21 mouse cellular contexts compared by ENCODE assay signal in genomic region chr14:101853207-101853606, GRCm38 (mm10).
DNase-seq lines count a peak whose midpoint lies in the region; ATAC-seq and TF ChIP-seq lines count a peak whose summit lies in the region.
"Had no signal": no experiment of that assay in that cellular context is flagged by ENCODE, and none has a peak within 500 bp of the region (broad histone marks: within the 10 kb centered on the region; RNA-seq: fewer than 3 reads in every experiment).

No protein-coding gene starts in this region.

- ATAC-seq in heart, postnatal 0 days (ENCODE audit: insufficient read depth, low read depth), result no peak
- ATAC-seq in intestine, postnatal 0 days, result peak; percentile 62
- ATAC-seq: activated CD4-positive, CD25-positive, alpha-beta regulatory T cell, adult 4 months; forebrain, embryonic 13.5 days; forebrain, embryonic 16.5 days; hindbrain, embryonic 16.5 days had no signal

- no peak for TF ChIP-seq CTCF in gastrocnemius, adult 2 months (IDR thresholded peaks at IDR 0.05)
- TF ChIP-seq CTCF in heart, postnatal 0 days (IDR thresholded peaks at IDR 0.05; ENCODE audit: low read depth), result no peak
- no peak for TF ChIP-seq CTCF in intestine, postnatal 0 days (IDR thresholded peaks at IDR 0.05; ENCODE audit: low read depth)

- intact Hi-C loops in gastrocnemius, adult 2 months (cut with DNase I), result no loop called here

- H3K4me1 ChIP-seq in heart, postnatal 0 days (ENCODE audit: control insufficient read depth, insufficient read depth), result peaks cover 28% of the 10 kb centered on the region
- peaks cover 3% of the 10 kb centered on the region; the same call in 1 of the 2 replicates for H3K4me1 ChIP-seq in intestine, postnatal 0 days (replicated peaks; ENCODE audit: control insufficient read depth, insufficient read depth, low read length)
- H3K4me1 ChIP-seq: forebrain, embryonic 13.5 days; hindbrain, embryonic 10.5 days; hindbrain, embryonic 13.5 days had no signal

- H3K27ac ChIP-seq in gastrocnemius, adult 2 months, result peak overlapping the region; percentile 80
- peak overlapping the region; percentile 73; the same call in 1 of the 2 replicates for H3K27ac ChIP-seq in heart, postnatal 0 days (ENCODE audit: low read depth)
- H3K27ac ChIP-seq in intestine, postnatal 0 days (ENCODE audit: low read depth, low read length), result no peak overlapping the region; the same call in 1 of the 2 replicates
- H3K27ac ChIP-seq: forebrain, embryonic 10.5 days; forebrain, embryonic 13.5 days; hindbrain, embryonic 10.5 days; hindbrain, embryonic 13.5 days had no signal

- H3K36me3 ChIP-seq in heart, postnatal 0 days (replicated peaks; ENCODE audit: control insufficient read depth, insufficient read depth, low read length), result peaks cover 7% of the 10 kb centered on the region; the same call in 1 of the 2 replicates
- H3K36me3 ChIP-seq in intestine, postnatal 0 days (ENCODE audit: control insufficient read depth, insufficient read depth), result no peaks in the 10 kb centered on the region
- H3K36me3 ChIP-seq: forebrain, embryonic 10.5 days; heart, embryonic 15.5 days; hindbrain, embryonic 10.5 days; hindbrain, embryonic 13.5 days had no signal

- H3K27me3 ChIP-seq in heart, postnatal 0 days (ENCODE audit: control insufficient read depth, insufficient read depth, low read length), result no peaks in the 10 kb centered on the region
- no peaks in the 10 kb centered on the region for H3K27me3 ChIP-seq in intestine, postnatal 0 days (replicated peaks; ENCODE audit: control insufficient read depth, insufficient read depth, low read length)
- H3K27me3 ChIP-seq: forebrain, embryonic 13.5 days; heart, embryonic 15.5 days; hindbrain, embryonic 13.5 days had no signal

- TF ChIP-seq EP300 in heart, postnatal 0 days (IDR thresholded peaks at IDR 0.05; ENCODE audit: low read depth), result no peak

- no peak for DNase-seq in gastrocnemius, adult 2 months
- DNase-seq in gastrocnemius, postnatal 10 days, result no peak
- no peak for DNase-seq in heart, postnatal 0 days (ENCODE audit: low spot score)
- DNase-seq in heart, postnatal 4 days, result no peak
- DNase-seq in natural killer cell, adult 2 months (ENCODE audit: low spot score in 2 of 2), result no peak
- DNase-seq: adrenal gland, adult 8-10 months; adrenal gland, postnatal 25 days; cerebellum, adult 18-20 months; cerebellum, adult 9-10 months; cerebellum, postnatal 14 days; heart, postnatal 14 days had no signal

- peak overlapping the region; percentile 35 for H3K4me3 ChIP-seq in gastrocnemius, adult 2 months
- H3K4me3 ChIP-seq in heart, postnatal 0 days (ENCODE audit: low read depth, low read length), result no peak overlapping the region
- H3K4me3 ChIP-seq in intestine, postnatal 0 days (ENCODE audit: low read depth, low read length), result no peak overlapping the region
- H3K4me3 ChIP-seq: forebrain, embryonic 10.5 days; forebrain, embryonic 13.5 days; heart, embryonic 15.5 days; hindbrain, embryonic 10.5 days; hindbrain, embryonic 13.5 days had no signal

- 0 out of 2 replicates have a peak, but pooled peaks cover 4% of the 10 kb centered on the region for H3K9me3 ChIP-seq in heart, postnatal 0 days (replicated peaks; ENCODE audit: control insufficient read depth, low read length)
- no peaks in the 10 kb centered on the region for H3K9me3 ChIP-seq in intestine, postnatal 0 days (ENCODE audit: control insufficient read depth)
- H3K9me3 ChIP-seq: forebrain, embryonic 10.5 days; forebrain, embryonic 13.5 days; heart, embryonic 15.5 days; hindbrain, embryonic 10.5 days; hindbrain, embryonic 13.5 days had no signal

- H3K9ac ChIP-seq in heart, postnatal 0 days (replicated peaks; ENCODE audit: low read depth, low read length), result no peak overlapping the region
- no peak overlapping the region for H3K9ac ChIP-seq in intestine, postnatal 0 days (ENCODE audit: low read depth, low read length)
- H3K9ac ChIP-seq: forebrain, embryonic 13.5 days; heart, embryonic 15.5 days; hindbrain, embryonic 13.5 days had no signal

- no peak overlapping the region for H3K4me2 ChIP-seq in heart, postnatal 0 days (ENCODE audit: low read depth, low read length)
- no peak overlapping the region for H3K4me2 ChIP-seq in intestine, postnatal 0 days (replicated peaks; ENCODE audit: low read depth)
- H3K4me2 ChIP-seq: forebrain, embryonic 13.5 days; heart, embryonic 11.5 days; heart, embryonic 15.5 days; hindbrain, embryonic 13.5 days had no signal

- 83% methylated on average over 1 of the region's 1 CpGs for WGBS in heart, postnatal 0 days
- 38% methylated on average over 1 of the region's 1 CpGs for WGBS in intestine, postnatal 0 days
